7 mouse cellular contexts compared by ENCODE assay signal in the genomic region with DNA sequence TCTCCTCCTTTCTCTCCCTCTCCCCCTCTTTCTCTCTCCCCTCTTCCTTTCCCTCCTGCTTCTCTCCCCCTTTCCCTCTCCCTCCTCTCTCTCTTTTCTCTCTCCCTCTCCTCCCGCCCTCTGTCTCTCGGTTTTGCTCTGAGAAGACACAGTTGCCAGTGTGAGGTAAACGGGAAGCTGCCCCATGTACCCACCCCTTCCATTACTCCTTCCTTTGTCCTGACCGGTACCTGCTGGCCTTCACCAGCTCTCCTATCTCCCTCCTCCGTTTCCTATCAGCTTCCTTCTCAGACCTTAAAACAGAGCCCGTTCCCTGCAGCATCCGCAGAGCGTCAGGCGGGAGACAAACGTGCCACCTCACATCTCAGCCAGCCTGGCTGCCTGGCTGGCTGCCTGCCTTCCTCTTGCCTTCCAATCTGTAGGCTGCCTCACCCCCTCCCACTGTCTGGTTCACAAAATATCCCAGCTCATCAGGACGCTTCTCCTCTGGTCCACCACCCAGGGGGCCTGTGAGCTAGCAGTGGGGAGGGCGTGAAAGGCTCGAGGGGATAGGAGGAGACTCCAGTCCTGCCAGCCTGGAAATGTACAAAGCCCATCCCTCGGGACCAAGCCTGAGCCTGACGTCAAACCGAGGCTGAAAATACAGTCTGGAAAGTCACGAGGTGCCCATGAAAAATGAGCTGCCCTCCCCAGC. TPM values are rescaled to one million over a fixed set of nuclear protein-coding genes. Genes with fewer than 3 reads are reported as not detected.
DNase-seq lines count a peak whose midpoint lies in the region; ATAC-seq and TF ChIP-seq lines count a peak whose summit lies in the region.

No protein-coding gene starts in this region.

- peak overlapping the region; percentile 97 for H3K27ac ChIP-seq in forebrain, embryonic 16.5 days (ENCODE audit: low read length)
- peak overlapping the region; percentile 88 for H3K27ac ChIP-seq in hindbrain, embryonic 15.5 days (replicated peaks)

- no peaks in the 10 kb centered on the region for H3K9me3 ChIP-seq in forebrain, embryonic 16.5 days (ENCODE audit: control insufficient read depth, low read length)
- no peaks in the 10 kb centered on the region for H3K9me3 ChIP-seq in hindbrain, embryonic 15.5 days

- H3K36me3 ChIP-seq in forebrain, embryonic 16.5 days (ENCODE audit: control insufficient read depth, insufficient read depth): no peaks in the 10 kb centered on the region
- H3K36me3 ChIP-seq in hindbrain, embryonic 15.5 days: no peaks in the 10 kb centered on the region

- H3K4me3 ChIP-seq in forebrain, embryonic 16.5 days (replicated peaks; ENCODE audit: low read length): peak overlapping the region; percentile 32
- peak overlapping the region; percentile 25 for H3K4me3 ChIP-seq in hindbrain, embryonic 15.5 days

- WGBS in forebrain, embryonic 16.5 days: under 1% methylated on average over 17 of the region's 17 CpGs
- 3% methylated on average over 17 of the region's 17 CpGs for WGBS in hindbrain, embryonic 15.5 days

- intact Hi-C loops in left cerebral cortex, postnatal 4 days (cut with DNase I): no loop called here

- CTCF ChIA-PET in Patski (lab: Charles Lee): interaction anchor here (0.8 to 2.7 kb wide), 4 partner anchors 12 to 50 kb away, joined by 3 to 14 read pairs (median 5); no protein-coding TSS in a partner anchor

- H3K4me1 ChIP-seq in forebrain, embryonic 16.5 days (replicated peaks; ENCODE audit: control insufficient read depth, insufficient read depth, low read length): peaks cover 18% of the 10 kb centered on the region
- H3K4me1 ChIP-seq in hindbrain, embryonic 15.5 days (replicated peaks): peaks cover 24% of the 10 kb centered on the region

- no peak for DNase-seq in Patski (ENCODE audit: low read depth, low spot score)
- peak; percentile 68 for DNase-seq in left cerebral cortex, postnatal 4 days

- POLR2A ChIA-PET in Patski (lab: Charles Lee): interaction anchor here (1.3 kb wide), 1 partner anchor 33 kb away, joined by 3 read pairs; no protein-coding TSS in a partner anchor

- no peak for TF ChIP-seq CTCF in Patski (IDR thresholded peaks at IDR 0.05)

- H3K4me2 ChIP-seq in forebrain, embryonic 16.5 days (ENCODE audit: low read length): peak overlapping the region; percentile 59
- H3K4me2 ChIP-seq in hindbrain, embryonic 15.5 days: peak overlapping the region; percentile 56

- no peaks in the 10 kb centered on the region for H3K27me3 ChIP-seq in Patski
- no peaks in the 10 kb centered on the region for H3K27me3 ChIP-seq in forebrain, embryonic 16.5 days (replicated peaks; ENCODE audit: control insufficient read depth, insufficient read depth, low read length)
- no peaks in the 10 kb centered on the region for H3K27me3 ChIP-seq in hindbrain, embryonic 15.5 days

- peak; percentile 9 for ATAC-seq in Patski
- peak; percentile 64 for ATAC-seq in cerebellum, adult (ENCODE audit: insufficient number of reproducible peaks, low FRiP score, low TSS enrichment)
- ATAC-seq in forebrain, embryonic 16.5 days: peak; percentile 91
- ATAC-seq in hindbrain, embryonic 15.5 days (ENCODE audit: low FRiP score, low read depth): peak; percentile 88
- 0 out of 2 replicates have a peak, but pooled peaks have one; percentile 14 for ATAC-seq in neutrophil, adult 5-6 weeks (ENCODE audit: extremely low read depth, insufficient number of reproducible peaks, low FRiP score, poor library complexity, severe bottlenecking)
- ATAC-seq in granulocyte monocyte progenitor cell, adult 5-6 weeks (replicated peaks; ENCODE audit: poor library complexity, severe bottlenecking): no peak

- H3K9ac ChIP-seq in forebrain, embryonic 16.5 days (replicated peaks; ENCODE audit: low read depth, low read length): peak overlapping the region; percentile 58
- peak overlapping the region; percentile 47 for H3K9ac ChIP-seq in hindbrain, embryonic 15.5 days

- in situ Hi-C loops in Patski (cut with MboI; ENCODE audit: low pct_unique_long_range_greater_than_20kb): no loop called here

RNA-seq across cellular contexts. Expression of a gene that starts 17.9 kb away (rescaled TPM):
- polyA plus RNA-seq in Patski (2021): not detected
- polyA plus RNA-seq in forebrain, embryonic 16.5 days (2015; fragmentation: Nextera tagmentation; extraction: Ambion mirVana): not detected in 2 replicates
- polyA plus RNA-seq in hindbrain, embryonic 15.5 days (2015; fragmentation: Nextera tagmentation; extraction: Ambion mirVana): not detected in 2 replicates
- under 1 TPM in 1 of 2 experiments, not detected in 1; 0.58 TPM for total RNA-seq in left cerebral cortex, postnatal 4 days (2021)
- total RNA-seq in neutrophil, adult 5-6 weeks (2017): not detected in 2 replicates
- total RNA-seq in granulocyte monocyte progenitor cell, adult 5-6 weeks (2014; fragmentation: Nextera tagmentation): not detected in 2 replicates
- total RNA-seq in granulocyte monocyte progenitor cell, adult 5-6 weeks (2017): not detected in 2 replicates

RNA-seq across cellular contexts. Expression of a gene that starts 19.1 kb away (rescaled TPM):
- 25.5 TPM for polyA plus RNA-seq in Patski (2021)
- polyA plus RNA-seq in forebrain, embryonic 16.5 days (2015; fragmentation: Nextera tagmentation; extraction: Ambion mirVana): 16.0 and 21.6 TPM in 2 replicates
- 16.4 and 19.7 TPM in 2 replicates for polyA plus RNA-seq in hindbrain, embryonic 15.5 days (2015; fragmentation: Nextera tagmentation; extraction: Ambion mirVana)
- total RNA-seq in left cerebral cortex, postnatal 4 days (2021): 100 to 1,000 TPM; 152 to 153 TPM
- total RNA-seq in neutrophil, adult 5-6 weeks (2017): under 0.01 TPM in 1 of 2 replicates, not detected in the other
- total RNA-seq in granulocyte monocyte progenitor cell, adult 5-6 weeks (2014; fragmentation: Nextera tagmentation): not detected in 2 replicates
- total RNA-seq in granulocyte monocyte progenitor cell, adult 5-6 weeks (2017): not detected in 2 replicates

RNA-seq across cellular contexts. Expression of a gene that starts 57.9 kb away (rescaled TPM):
- 0.10 TPM for polyA plus RNA-seq in Patski (2021)
- 2.7 and 4.9 TPM in 2 replicates for polyA plus RNA-seq in forebrain, embryonic 16.5 days (2015; fragmentation: Nextera tagmentation; extraction: Ambion mirVana)
- polyA plus RNA-seq in hindbrain, embryonic 15.5 days (2015; fragmentation: Nextera tagmentation; extraction: Ambion mirVana): 0.16 and 1.1 TPM in 2 replicates
- total RNA-seq in left cerebral cortex, postnatal 4 days (2021): 1 to 10 TPM; 1.7 to 1.9 TPM
- total RNA-seq in neutrophil, adult 5-6 weeks (2017): not detected in 2 replicates
- total RNA-seq in granulocyte monocyte progenitor cell, adult 5-6 weeks (2014; fragmentation: Nextera tagmentation): not detected in 2 replicates
- not detected in 2 replicates for total RNA-seq in granulocyte monocyte progenitor cell, adult 5-6 weeks (2017)

Comparison
In these comparisons a context has a peak if more than half of its experiments do, and no peak if none do; other contexts are left out.
1. RNA of a gene that starts 19.1 kb away (total RNA-seq): 152 to 153 TPM in left cerebral cortex, postnatal 4 days; under 0.01 TPM in neutrophil, adult 5-6 weeks and not detected in granulocyte monocyte progenitor cell, adult 5-6 weeks; every median in the first group is over 100 times any median in the second.